Mouse (Mus musculus): ENCODE measurements at regions not wholly inside any gene's neighbourhood (a gene's known extent, or its start where the extent isn't known, plus 50 kb on each side); places are given as distances from the start of the nearest gene placed in this dataset.

DNA sequence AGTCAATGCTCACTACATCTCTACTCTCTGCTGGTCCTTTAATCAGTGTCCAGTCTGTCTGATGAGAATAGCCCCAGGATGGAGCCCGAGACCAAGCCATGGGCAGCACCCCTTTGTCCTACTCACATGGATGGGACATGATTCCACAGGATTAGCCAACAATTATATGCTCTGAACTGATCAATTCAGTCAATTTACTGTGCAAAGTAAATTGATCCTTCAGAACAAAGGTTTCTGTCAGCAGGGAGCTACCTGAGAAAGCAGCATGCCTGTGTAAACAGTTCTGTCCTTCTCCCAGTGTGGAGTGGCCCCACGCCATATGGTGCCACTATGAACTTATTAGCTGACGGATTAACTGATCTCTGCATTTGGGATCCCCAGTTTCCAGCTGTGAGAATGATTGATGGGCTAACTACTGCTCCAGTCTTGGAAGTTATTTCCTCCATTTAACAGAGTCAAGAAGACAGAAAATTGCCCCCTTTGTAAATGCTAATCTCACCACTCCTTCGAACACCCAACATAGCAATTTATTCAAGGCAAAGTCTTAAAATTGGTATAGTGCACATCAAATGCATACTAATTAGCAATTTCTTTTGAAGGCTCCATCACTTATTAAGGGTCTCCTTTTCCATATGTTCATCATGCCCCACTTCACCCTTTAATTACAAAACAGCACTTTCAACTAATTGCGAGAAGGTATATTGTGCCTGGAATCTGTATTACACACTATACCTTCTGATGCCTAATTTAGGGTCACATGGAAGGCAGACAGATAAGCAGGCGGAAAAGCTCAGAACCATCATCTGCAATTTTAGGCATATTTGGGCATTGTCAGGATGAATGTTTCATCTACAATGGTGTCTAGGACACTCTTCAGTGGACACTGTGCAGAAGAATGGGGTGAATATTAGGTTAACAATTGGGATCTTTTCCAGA is 417.3 kb downstream of the Tmem161b start:
- intact Hi-C loops (cut with DNase I) = no loop called here
- DNase-seq (ENCODE audit: low spot score in 2 of 2) = no peak

DNA sequence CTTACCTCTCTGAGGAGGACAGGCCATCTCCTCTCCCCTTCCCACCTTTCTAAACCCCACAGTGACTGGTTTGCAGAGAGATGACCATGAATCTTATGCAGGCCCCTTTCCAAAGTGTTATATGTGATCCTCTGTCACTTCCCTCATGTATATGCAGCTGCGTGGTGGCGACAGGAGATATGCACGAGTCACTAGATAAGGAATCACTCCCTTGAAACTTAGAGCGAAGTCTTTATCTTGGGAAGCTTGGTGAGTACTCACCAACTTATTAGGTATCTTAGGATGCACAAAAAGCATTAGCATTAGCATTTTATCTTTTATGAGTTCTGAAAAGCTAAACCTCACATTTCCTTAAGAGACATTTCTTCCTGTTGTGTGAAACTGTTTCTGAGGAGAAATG is 421.9 kb downstream of the Tmem161b start:
- intact Hi-C loops (cut with DNase I) = no loop called here
- DNase-seq (ENCODE audit: low spot score in 2 of 2) = no peak

DNA sequence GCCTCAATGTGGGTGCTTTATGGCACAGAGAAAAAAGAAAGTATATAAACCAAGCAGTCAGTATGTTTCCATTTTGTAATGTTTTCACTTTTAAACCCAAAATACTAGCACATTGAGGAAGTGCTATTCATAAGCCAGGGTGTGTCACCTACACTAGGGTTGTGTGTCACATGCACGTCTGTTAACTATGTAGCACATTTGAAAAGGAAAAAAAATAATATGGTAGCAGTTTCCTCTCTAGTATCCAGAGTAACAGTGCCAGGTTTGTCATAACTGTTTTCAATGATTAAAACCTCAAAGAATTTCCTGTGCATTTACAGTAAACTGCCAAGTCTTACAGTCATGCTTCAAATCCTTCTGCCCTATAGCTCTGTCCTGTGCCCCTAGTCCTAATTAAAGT is 424.8 kb downstream of the Tmem161b start:
- intact Hi-C loops (cut with DNase I) = no loop called here
- DNase-seq (ENCODE audit: low spot score in 2 of 2) = no peak

DNA sequence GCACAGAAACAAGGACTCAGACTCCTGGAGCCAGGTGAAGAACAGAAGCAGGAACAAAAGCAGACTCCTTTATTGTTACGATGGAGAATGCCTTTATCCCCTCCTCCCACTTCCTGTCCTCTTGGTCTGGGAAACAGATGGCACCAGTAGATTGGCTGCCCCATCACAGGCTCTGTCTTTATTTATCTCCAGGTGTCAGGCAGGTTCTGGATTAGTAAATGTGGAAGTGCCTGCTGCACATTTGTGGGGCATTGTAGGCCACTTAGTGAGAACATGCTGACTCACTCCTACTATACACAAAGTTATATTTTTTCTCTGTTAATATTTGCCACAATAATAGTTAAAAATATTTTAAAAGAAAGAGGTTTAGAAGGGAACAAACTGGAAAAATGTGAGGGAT is 426.0 kb downstream of the Tmem161b start:
- DNase-seq (ENCODE audit: low spot score in 2 of 2) = no peak
- intact Hi-C loops (cut with DNase I) = no loop called here

- DNase-seq (ENCODE audit: low spot score in 2 of 2) = no peak
- intact Hi-C loops (cut with DNase I) = no loop called here
Observed at GRCm38 (mm10) chr13:84663967-84664366, 441.9 kb downstream of the Tmem161b start.

GRCm38 (mm10) chr13:84680971-84681370 is 458.9 kb downstream of the Tmem161b start:
- DNase-seq (ENCODE audit: low spot score in 2 of 2) = no peak
- intact Hi-C loops (cut with DNase I) = no loop called here

DNA sequence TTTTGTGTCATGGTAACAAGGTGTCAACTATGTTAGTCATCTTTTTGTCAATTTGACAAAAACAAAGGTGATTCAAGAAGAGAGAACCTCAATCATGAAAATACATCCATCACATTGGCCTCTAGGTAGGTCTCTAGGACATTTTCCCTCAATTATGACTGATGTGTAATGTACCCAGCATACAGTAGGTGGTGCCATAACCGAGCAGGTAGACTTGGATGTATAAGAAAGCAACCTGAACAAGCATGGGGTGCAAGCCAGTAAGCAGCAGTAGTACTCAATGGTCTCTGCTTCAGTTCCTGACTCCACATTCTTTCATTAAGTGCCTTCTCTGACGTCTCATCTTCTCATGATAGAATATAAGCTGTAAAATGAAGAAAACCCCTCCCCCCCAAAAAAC is 463.8 kb downstream of the Tmem161b start:
- intact Hi-C loops (cut with DNase I) = no loop called here
- DNase-seq (ENCODE audit: low spot score in 2 of 2) = peak in 1 of 2 experiments; percentile 7

DNA sequence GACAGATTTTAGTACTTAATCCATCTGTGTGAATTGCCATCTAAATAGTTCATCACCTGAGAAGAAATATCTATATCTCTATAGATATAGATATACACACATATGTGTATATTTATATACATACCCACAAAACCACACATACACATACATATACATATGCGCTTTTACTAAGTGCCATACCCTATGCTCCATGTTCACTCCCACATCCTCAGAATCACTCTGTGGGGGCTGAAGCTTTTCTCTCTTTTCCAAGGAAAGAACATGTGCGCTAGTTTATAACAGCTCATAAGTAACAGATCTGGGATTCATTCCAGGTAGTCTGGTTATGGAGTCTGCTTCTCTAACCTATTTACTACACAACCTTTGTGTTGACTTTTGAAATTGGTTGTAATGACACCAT is 471.4 kb downstream of the Tmem161b start:
- peak in 1 of 2 experiments; percentile 2 for DNase-seq (ENCODE audit: low spot score in 2 of 2)
- intact Hi-C loops (cut with DNase I) = no loop called here

- no peak for DNase-seq (ENCODE audit: low spot score in 2 of 2)
- intact Hi-C loops (cut with DNase I) = no loop called here
Observed at GRCm38 (mm10) chr13:84698472-84699080, 476.5 kb downstream of the Tmem161b start.

DNA sequence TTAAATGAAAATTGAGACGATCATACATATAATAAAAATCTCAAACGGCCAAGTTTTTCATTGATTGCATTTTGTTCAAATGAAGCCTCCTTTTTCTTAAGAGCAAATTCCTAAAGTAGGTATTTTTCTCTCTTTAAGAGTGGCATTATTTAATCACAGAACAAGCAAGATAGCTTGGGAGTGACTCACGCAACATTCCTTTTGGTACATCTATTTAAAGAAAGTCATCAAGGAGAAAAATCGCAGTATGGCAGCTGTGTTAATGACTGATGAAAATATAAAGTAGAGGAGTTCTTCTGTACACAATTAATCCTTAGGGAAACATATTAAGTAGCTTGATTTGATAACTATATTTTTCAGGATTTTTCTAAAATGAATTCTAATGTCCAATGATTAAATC is 448.0 kb upstream of the Ccnh start:
- DNase-seq (ENCODE audit: low spot score in 2 of 2) = no peak
- intact Hi-C loops (cut with DNase I) = no loop called here

DNA sequence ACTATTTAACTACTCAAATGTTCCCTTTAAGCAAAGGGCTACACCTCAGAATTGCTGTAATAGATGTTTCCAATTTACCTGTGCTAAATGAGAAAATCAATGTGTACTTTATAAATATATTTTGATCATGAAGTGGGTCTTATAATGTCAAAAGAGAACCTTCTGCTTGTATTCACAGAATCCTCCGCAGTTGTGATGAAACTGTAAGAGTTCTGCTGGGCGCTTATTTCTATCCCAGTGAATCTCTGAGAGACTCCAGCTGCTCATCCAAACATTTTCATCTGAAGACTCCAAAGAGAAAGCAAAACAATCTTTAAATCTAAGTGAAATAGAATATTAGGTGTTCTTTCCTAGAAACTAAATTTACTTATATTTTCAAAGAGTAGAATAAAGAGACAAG is 440.9 kb upstream of the Ccnh start:
- intact Hi-C loops (cut with DNase I) = loop anchor here (2.0 kb wide), 1 partner anchor 684 kb away; no protein-coding TSS in a partner anchor
- DNase-seq (ENCODE audit: low spot score in 2 of 2) = no peak

DNA sequence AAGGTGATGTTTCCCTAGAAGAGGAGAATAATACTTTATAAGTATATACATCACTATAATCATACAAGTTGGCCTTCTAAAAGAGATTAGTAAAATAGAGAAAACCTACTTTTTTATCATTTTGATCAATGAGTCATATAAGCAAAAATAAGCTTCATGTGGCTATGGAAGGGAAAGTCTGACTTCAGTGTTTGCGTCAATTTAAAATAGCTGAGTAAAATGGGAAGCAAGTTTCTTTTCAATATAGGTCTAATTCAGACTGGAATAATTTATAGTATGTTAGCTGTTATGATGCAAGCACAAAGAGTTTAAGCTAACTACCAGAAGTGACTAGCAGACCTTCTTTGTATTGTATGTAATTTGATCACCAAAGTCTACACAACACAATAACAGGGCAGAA is 440.0 kb upstream of the Ccnh start:
- no peak for DNase-seq (ENCODE audit: low spot score in 2 of 2)
- intact Hi-C loops (cut with DNase I) = loop anchor here (2.0 kb wide), 1 partner anchor 684 kb away; no protein-coding TSS in a partner anchor

DNA sequence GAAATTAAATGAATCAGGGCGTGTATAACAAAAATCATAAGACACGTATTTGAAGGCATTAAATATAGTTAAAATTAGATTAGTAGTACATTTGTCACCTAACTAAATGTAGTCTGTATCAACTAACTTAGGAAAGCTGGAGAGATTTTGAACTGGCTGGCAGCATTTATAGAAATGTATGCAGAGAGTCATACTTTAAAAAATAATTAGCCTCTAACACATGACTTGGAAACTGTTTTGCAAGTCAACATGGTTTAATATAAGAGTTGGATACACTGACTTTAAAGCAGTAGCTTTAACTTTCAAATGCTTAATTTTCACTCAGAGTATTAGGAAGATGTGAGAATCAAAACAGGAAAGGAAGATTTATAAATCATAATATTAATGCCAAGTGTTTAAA is 439.1 kb upstream of the Ccnh start:
- intact Hi-C loops (cut with DNase I) = loop anchor here (2.0 kb wide), 1 partner anchor 405 kb away; no protein-coding TSS in a partner anchor

DNA sequence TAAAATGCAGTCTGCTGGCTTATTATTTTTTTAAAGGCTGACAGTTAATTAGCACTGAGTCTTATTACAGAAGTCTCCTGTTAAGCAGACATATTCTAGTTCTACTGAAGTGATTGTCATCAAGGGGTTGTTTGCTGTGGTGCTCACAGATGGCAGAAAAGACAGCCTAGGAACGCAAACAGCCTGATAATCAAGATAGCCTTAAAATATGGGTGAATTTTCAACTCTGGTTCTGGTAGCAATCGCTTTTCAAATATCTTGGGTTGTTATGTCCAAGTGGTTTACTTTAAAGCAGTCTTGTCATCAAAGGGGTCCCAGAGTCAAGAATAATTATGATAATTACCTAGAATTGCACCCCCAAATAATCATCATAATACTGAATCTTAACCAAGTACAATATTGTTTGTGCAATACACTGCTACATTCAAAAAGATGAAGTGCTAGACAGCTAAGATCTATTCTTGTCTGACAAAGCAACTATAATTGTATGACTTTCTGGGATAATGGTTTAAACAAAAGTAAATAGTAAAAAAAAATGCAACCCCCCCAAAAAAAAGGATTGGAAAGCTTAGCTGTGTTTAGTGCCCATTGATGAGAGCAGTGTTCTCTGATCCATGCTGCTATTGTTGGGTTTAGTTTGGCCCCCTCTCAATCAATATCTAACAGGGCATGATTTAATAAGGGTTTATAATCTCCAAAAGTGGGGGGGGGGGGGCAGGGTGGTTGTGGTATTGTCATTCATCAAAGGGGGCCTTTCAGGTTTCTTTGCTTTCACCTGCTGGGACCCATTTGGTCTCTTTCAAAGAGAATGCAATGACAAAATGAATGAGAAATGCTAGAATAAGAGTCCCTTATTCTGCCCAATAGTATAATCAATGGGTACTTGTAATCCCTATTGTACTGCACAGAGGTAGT is 437.4 kb upstream of the Ccnh start:
- DNase-seq (ENCODE audit: low spot score in 2 of 2) = no peak

More for the DNA sequence above, 439.1 kb upstream of the Ccnh start:
- no peak for DNase-seq (ENCODE audit: low spot score in 2 of 2)

GRCm38 (mm10) chr13:84752491-84752820 is 436.8 kb upstream of the Ccnh start:
- intact Hi-C loops (cut with DNase I) = no loop called here
- DNase-seq (ENCODE audit: low spot score in 2 of 2) = no peak

More for the DNA sequence above, 437.4 kb upstream of the Ccnh start:
- intact Hi-C loops (cut with DNase I) = loop anchor here (2.0 kb wide), 1 partner anchor 407 kb away; no protein-coding TSS in a partner anchor

GRCm38 (mm10) chr13:84753751-84754500 is 435.3 kb upstream of the Ccnh start:
- no peak for DNase-seq (ENCODE audit: low spot score in 2 of 2)
- intact Hi-C loops (cut with DNase I) = no loop called here

DNA sequence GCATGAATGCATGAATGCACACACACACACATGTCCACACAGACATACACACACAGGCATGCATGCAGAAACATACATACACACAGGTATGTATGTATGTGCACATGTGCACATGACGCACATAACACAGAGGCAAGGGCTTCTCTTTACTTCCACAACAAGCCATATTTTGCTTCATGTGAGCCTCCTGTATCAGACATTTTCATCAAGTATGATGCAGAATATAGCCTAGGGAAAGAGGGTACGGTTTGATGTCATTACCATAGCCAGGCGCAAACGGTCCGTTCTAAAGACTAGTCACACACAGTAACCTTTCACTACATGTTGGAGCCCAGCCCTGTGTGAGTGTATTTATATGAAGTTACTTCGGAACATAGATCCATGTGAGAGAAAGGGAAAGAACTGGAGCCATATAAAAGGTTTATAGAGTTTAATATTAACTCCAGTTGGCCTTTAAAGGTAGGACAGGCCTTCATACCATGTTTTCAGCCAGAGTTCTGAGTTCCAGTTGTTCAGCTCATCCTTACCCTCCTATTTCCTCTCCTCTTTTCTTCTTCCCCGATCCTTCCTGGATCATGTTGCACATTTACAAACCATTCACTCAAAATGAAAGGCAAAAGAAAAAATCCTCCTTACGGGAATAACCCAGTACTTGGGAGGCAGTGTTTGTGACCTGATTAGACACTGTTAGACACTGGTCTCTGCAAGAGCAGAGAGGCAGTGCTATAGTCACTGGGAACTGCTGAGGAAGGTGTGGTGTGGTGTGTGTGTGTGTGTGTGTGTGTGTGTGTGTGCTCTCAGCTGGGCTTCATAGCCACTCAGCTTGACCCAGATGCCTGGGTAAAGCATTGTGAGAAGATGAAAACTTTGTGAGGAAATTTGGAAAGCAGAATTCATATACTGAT is 434.1 kb upstream of the Ccnh start:
- intact Hi-C loops (cut with DNase I) = loop anchor here (5.0 kb wide), 2 partner anchors 768 to 1223 kb away; no protein-coding TSS in a partner anchor
- no peak for DNase-seq (ENCODE audit: low spot score in 2 of 2)

- DNase-seq (ENCODE audit: low spot score in 2 of 2) = no peak
- intact Hi-C loops (cut with DNase I) = loop anchor here (2.0 to 5.0 kb wide), 3 partner anchors 696 to 1225 kb away; no protein-coding TSS in a partner anchor
Observed at GRCm38 (mm10) chr13:84756796-84757335, 432.3 kb upstream of the Ccnh start.

Measured in left cerebral cortex, postnatal 14 days (tissue).